Mouse (Mus musculus) pancreas, adult 10 weeks (tissue): ENCODE measurements around the gene Gm29797. TPM values are rescaled to one million over a fixed set of nuclear protein-coding genes. Genes with fewer than 3 reads are reported as not detected.

Experiments used
- polyA plus RNA-seq: library from polyadenylated mRNA; stranded (reverse); fragments of 350-450 nt; fragmentation: Illumina TruSeq; extraction: RNeasy Lipid Tissue Mini Kit (QIAGEN cat#74804); gene quantifications from one replicate; pipeline ENCODE4 v1.2.3, GENCODE M21; 2015; ENCODE audit warnings: low read depth, low replicate concordance; ENCODE audit not compliant: insufficient read depth

The Gm29797 gene
- polyA plus RNA-seq, result not detected

DNA sequence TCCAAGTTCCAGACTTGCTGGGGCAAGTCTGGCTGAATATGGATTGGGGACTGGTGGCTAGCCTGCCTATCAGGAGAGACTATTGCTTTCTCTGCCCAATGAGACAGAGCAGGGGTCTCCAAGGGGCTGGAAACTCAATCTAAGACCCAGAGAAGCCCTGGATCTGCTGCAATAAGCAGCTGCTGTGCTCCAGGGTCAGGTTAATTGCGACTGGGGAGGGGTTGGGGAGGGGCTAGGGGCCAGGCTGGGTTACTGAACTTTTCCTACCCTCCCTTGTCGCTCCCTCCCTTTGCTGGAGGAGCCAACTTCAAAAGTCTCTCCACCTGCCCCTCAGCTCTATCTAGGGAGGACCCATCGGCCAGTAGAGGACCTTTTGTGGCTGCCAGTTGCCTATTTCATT is at the start of gene Gm29797:
Gene Gm29797, plus strand, starts transcription at position 301 of the 400 bp plus-strand sequence.

DNA sequence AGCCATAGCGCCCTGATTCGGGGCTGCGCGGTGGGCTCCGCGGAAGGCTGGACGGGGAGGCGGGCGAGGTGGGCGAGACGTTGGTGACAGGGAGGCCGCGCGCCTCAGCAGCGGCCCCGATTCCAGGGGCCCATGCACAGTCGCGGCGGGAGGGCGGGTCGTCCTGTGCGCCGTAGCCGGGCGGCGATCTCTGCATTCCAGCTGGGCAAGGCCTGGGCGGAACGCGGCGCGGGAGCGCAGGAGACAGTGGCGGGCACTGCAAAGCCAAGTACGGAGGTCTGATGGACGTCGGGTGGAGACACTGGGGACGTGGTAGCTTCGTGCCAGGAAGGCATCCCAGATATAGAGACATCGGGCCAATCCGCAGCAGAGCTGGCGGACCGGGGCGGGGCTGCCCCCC is 14.5 kb downstream of the Gm29797 start, which contains the start of gene Sox18:
Gene Sox18, minus strand, starts transcription at position 315 of the 400 bp plus-strand sequence.

DNA sequence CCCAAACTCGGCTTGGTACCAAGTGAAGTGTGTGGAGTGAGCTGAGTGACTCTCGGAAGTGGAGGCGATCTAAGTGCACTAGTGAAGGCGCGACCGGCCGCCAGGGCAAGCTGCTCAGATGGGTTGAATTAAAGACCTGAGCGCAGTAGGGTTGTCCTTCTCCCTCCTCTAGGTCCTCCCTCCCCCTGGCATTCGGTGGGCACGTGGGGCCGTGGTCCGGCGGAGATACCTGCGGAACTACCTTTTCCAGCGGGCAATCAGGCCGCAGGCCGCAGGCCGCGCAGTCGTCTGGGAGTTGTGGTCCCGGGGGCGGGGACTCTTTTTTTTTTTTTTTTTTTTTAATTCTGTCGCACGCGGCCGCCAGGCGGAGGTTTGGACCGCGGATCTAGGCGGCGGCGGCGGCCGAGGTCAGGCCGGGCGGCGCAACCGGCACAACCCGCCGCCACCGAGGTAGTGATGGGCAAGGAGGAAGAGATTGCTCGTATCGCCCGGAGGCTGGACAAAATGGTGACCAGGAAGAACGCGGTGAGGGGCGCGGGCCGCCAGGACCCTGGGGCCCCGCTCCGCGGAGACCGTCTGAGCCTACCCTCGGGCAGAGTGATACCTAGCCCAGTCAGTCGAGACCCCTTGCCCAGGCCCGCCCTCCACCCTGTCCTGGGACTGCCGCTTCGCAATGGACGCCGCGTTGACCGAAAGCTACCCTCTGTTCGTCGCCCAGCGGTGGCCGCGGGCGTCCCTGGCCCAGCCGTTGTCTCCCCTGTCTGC is 23.3 kb downstream of the Gm29797 start, which contains the start of gene Tcea2:
Gene Tcea2, plus strand, starts transcription at position 360 of the 765 bp plus-strand sequence.

DNA sequence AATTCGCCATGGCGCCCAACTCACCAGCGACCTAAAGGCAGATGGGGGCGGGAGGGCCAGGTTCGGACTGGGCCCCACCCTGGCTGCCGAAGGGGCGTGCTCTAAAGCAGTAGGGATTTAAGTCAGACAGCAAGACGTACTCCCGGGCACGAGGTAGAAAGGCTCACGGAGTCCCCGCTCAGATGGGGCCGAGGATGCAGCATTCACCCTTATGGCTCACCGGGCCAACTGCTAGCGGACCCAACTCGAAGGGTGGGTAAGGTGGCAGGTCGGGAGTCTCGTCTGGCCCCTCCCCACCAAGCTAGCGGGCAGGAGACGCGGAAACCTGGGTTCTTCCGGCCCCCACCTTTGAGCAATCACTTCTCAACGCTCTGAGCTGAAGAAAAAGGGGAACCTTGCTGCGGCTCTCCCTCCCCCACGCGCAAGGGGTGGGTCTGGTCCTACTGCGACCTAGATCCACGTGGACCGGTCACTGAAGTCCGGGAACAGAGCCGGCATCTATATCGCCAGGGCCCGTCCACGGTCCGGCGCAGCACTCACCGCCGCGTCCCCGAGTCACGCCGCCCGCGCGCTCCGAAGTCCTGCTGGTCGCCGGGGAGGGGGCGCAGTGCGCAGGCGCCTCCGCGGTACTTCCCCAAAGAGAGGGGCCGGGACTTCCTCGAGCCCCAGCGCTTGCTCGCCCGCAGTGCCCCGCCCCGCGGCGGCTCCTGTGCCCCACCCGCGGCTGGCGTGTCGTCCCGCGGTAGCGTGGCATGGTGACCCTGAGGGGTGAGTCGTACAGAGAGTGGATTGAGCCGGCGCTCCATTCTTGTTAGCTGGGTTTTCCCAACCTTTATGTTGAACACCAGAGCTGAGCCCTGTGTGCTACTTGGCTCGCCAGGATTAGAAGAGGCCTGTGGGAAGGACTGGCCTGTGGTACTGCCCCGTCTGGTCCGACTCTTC is 36.8 kb downstream of the Gm29797 start, which contains the start of gene Rgs19:
Gene Rgs19, minus strand, starts transcription at position 639 of the 942 bp plus-strand sequence.

GRCm38 (mm10) chr2:181698241-181698640 is 41.4 kb downstream of the Gm29797 start, which contains the start of gene Lkaaear1:
Gene Lkaaear1 (minus strand): TSS chr2:181698442.

Other genes with a start within 250 kb of the Gm29797 start
- gene Zbtb46, start 197.6 kb upstream of the Gm29797 start, polyA plus RNA-seq, result 5.8 TPM
- not detected for gene Abhd16b, start 163.8 kb upstream of the Gm29797 start, polyA plus RNA-seq
- gene Tpd52l2, start 159.9 kb upstream of the Gm29797 start, polyA plus RNA-seq, result 18.3 TPM
- gene Dnajc5, start 136.5 kb upstream of the Gm29797 start, polyA plus RNA-seq, result 9.5 TPM
- gene Uckl1, start 72.1 kb upstream of the Gm29797 start, polyA plus RNA-seq, result 29.9 TPM
- 10.1 TPM for gene Prpf6, start 65.2 kb upstream of the Gm29797 start, polyA plus RNA-seq
- gene Zfp512b, start 64.2 kb upstream of the Gm29797 start, polyA plus RNA-seq, result 8.9 TPM
- 6.7 TPM for gene Samd10, start 57.8 kb upstream of the Gm29797 start, polyA plus RNA-seq
- 31.8 TPM for gene Sox18, start 14.6 kb downstream of the Gm29797 start, polyA plus RNA-seq
- gene Tcea2, start 23.3 kb downstream of the Gm29797 start, polyA plus RNA-seq, result 4.0 TPM
- gene Rgs19, start 36.9 kb downstream of the Gm29797 start, polyA plus RNA-seq, result 7.0 TPM
- gene Lkaaear1, start 41.4 kb downstream of the Gm29797 start, polyA plus RNA-seq, result not detected
- gene Oprl1, start 58.0 kb downstream of the Gm29797 start, polyA plus RNA-seq, result not detected
- 2.8 TPM for gene Myt1, start 106.3 kb downstream of the Gm29797 start, polyA plus RNA-seq
- 7.1 TPM for gene Pcmtd2, start 180.8 kb downstream of the Gm29797 start, polyA plus RNA-seq
- 12.5 TPM for gene Polr3k, start 207.3 kb downstream of the Gm29797 start, polyA plus RNA-seq